Mouse (Mus musculus) gastrocnemius, postnatal 4 days (tissue): ENCODE measurements at regions not wholly inside any gene's neighbourhood (a gene's known extent, or its start where the extent isn't known, plus 50 kb on each side); places are given as distances from the start of the nearest gene placed in this dataset.

Experiments used
- DNase-seq, 2 experiments: peaks; one replicate each; pipeline ENCODE4 v3.0.0; 2021 to 2022; ENCODE audit warnings: low spot score in 2 of 2, mixed read lengths in 2 of 2

- no peak for DNase-seq
Observed at GRCm38 (mm10) chr4:34484273-34484672, 66.5 kb upstream of the Akirin2 start.

- DNase-seq: no peak
Observed at GRCm38 (mm10) chr4:34485574-34485973, 65.2 kb upstream of the Akirin2 start.

- no peak for DNase-seq
Observed at GRCm38 (mm10) chr4:34494961-34495723, 55.6 kb upstream of the Akirin2 start.

GRCm38 (mm10) chr4:34498325-34498724 is 52.4 kb upstream of the Akirin2 start:
- DNase-seq: no peak

GRCm38 (mm10) chr4:34498781-34499180 is 52.0 kb upstream of the Akirin2 start:
- no peak for DNase-seq

GRCm38 (mm10) chr4:34499731-34500130 is 51.0 kb upstream of the Akirin2 start:
- no peak for DNase-seq
